26 mouse cellular contexts compared by ENCODE assay signal in the genomic region with DNA sequence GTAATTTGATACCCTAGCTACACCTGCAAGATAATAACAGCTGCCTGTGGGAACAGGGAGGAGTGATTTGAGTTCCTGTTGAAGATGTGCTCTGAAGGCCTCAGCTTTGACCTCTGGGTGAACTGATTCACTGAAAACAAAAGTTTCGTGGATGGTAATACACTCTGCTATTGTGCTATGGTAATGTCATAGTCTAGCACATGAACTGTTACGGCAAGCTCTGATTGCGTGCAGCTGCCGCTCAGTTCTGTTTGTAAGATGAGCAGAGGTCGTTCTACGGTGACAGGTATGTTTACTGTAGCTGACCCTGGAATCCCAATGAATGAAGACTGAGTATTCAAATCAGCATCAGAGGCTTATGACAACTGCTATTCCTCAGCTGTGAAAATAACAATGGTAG.
DNase-seq lines count a peak whose midpoint lies in the region; ATAC-seq and TF ChIP-seq lines count a peak whose summit lies in the region.
"Had no signal": no experiment of that assay in that cellular context is flagged by ENCODE, and none has a peak within 500 bp of the region (broad histone marks: within the 10 kb centered on the region; RNA-seq: fewer than 3 reads in every experiment).

No protein-coding gene starts in this region.

- peak; percentile 33; the same call in 1 of the 2 replicates for ATAC-seq in hindbrain, embryonic 11.5 days (ENCODE audit: low FRiP score)
- ATAC-seq in hindbrain, postnatal 0 days: no peak
- peak; percentile 71 for ATAC-seq in liver, postnatal 0 days
- no peak for ATAC-seq in liver, embryonic 12.5 days
- 0 out of 2 replicates have a peak, but pooled peaks have one; percentile 29 for ATAC-seq in forebrain, embryonic 15.5 days (replicated peaks)
- ATAC-seq: hindbrain, embryonic 16.5 days; lung, postnatal 0 days; midbrain, embryonic 15.5 days had no signal

- no peak for TF ChIP-seq CTCF in hindbrain, postnatal 0 days (IDR thresholded peaks at IDR 0.05; ENCODE audit: low read depth)
- TF ChIP-seq CTCF in liver, postnatal 0 days (IDR thresholded peaks at IDR 0.05; ENCODE audit: low read depth): no peak

- H3K9me3 ChIP-seq in hindbrain, embryonic 11.5 days (ENCODE audit: control insufficient read depth, low read length): peaks cover under 1% of the 10 kb centered on the region; the same call in 1 of the 2 replicates
- no peaks in the 10 kb centered on the region for H3K9me3 ChIP-seq in hindbrain, postnatal 0 days (ENCODE audit: low read length)
- 0 out of 2 replicates have a peak, but pooled peaks cover under 1% of the 10 kb centered on the region for H3K9me3 ChIP-seq in liver, postnatal 0 days (ENCODE audit: low read length)
- no peaks in the 10 kb centered on the region for H3K9me3 ChIP-seq in liver, embryonic 12.5 days (replicated peaks)
- H3K9me3 ChIP-seq in forebrain, embryonic 15.5 days: 0 out of 2 replicates have a peak, but pooled peaks cover under 1% of the 10 kb centered on the region
- H3K9me3 ChIP-seq: midbrain, embryonic 15.5 days; neural tube, embryonic 15.5 days had no signal

- no peak overlapping the region for H3K4me3 ChIP-seq in hindbrain, embryonic 11.5 days (ENCODE audit: low read depth, low read length)
- no peak overlapping the region for H3K4me3 ChIP-seq in hindbrain, postnatal 0 days (ENCODE audit: low read length)
- H3K4me3 ChIP-seq in liver, postnatal 0 days (ENCODE audit: low read depth, low read length): no peak overlapping the region
- no peak overlapping the region for H3K4me3 ChIP-seq in liver, embryonic 12.5 days
- H3K4me3 ChIP-seq in forebrain, embryonic 15.5 days: no peak overlapping the region
- H3K4me3 ChIP-seq: left cerebral cortex, adult 2 months; limb, embryonic 10.5 days; midbrain, embryonic 15.5 days; neural tube, embryonic 15.5 days had no signal

- H3K9ac ChIP-seq in hindbrain, embryonic 11.5 days (ENCODE audit: low read depth, low read length): no peak overlapping the region
- H3K9ac ChIP-seq in hindbrain, postnatal 0 days (replicated peaks; ENCODE audit: low read length): no peak overlapping the region
- H3K9ac ChIP-seq in liver, postnatal 0 days (replicated peaks): no peak overlapping the region
- no peak overlapping the region for H3K9ac ChIP-seq in liver, embryonic 12.5 days
- no peak overlapping the region for H3K9ac ChIP-seq in forebrain, embryonic 15.5 days (replicated peaks)
- H3K9ac ChIP-seq: liver, embryonic 14.5 days; midbrain, embryonic 15.5 days; neural tube, embryonic 15.5 days had no signal

- H3K36me3 ChIP-seq in hindbrain, embryonic 11.5 days (ENCODE audit: control insufficient read depth, insufficient read depth, low read length): peaks cover 3% of the 10 kb centered on the region
- peaks cover 23% of the 10 kb centered on the region for H3K36me3 ChIP-seq in hindbrain, postnatal 0 days (ENCODE audit: insufficient read depth, low read length)
- peaks cover 22% of the 10 kb centered on the region for H3K36me3 ChIP-seq in liver, postnatal 0 days (replicated peaks; ENCODE audit: insufficient read depth, low read length)
- H3K36me3 ChIP-seq in liver, embryonic 12.5 days: peaks cover 47% of the 10 kb centered on the region
- peaks cover 19% of the 10 kb centered on the region for H3K36me3 ChIP-seq in forebrain, embryonic 15.5 days

- H3K27ac ChIP-seq in hindbrain, embryonic 11.5 days (ENCODE audit: low read depth, low read length): no peak overlapping the region
- H3K27ac ChIP-seq in hindbrain, postnatal 0 days: no peak overlapping the region
- no peak overlapping the region for H3K27ac ChIP-seq in liver, postnatal 0 days (ENCODE audit: low read depth)
- H3K27ac ChIP-seq in liver, embryonic 12.5 days: no peak overlapping the region
- 0 out of 2 replicates have a peak overlapping the region, but pooled peaks have one; percentile 21 for H3K27ac ChIP-seq in forebrain, embryonic 15.5 days (replicated peaks)
- H3K27ac ChIP-seq: left cerebral cortex, adult 2 months; limb, embryonic 10.5 days; liver, embryonic 14.5 days; midbrain, embryonic 15.5 days; neural tube, embryonic 15.5 days had no signal

- H3K4me2 ChIP-seq in hindbrain, embryonic 11.5 days (replicated peaks; ENCODE audit: low read depth, low read length): no peak overlapping the region
- H3K4me2 ChIP-seq in hindbrain, postnatal 0 days (ENCODE audit: low read depth, low read length): no peak overlapping the region
- no peak overlapping the region for H3K4me2 ChIP-seq in liver, postnatal 0 days (ENCODE audit: low read depth, low read length)
- H3K4me2 ChIP-seq in liver, embryonic 12.5 days: no peak overlapping the region
- no peak overlapping the region for H3K4me2 ChIP-seq in forebrain, embryonic 15.5 days (replicated peaks)
- H3K4me2 ChIP-seq: heart, embryonic 11.5 days; midbrain, embryonic 15.5 days; neural tube, embryonic 15.5 days had no signal

- TF ChIP-seq EP300 in liver, postnatal 0 days (IDR thresholded peaks at IDR 0.05; ENCODE audit: low read depth): no peak

- H3K4me1 ChIP-seq in hindbrain, embryonic 11.5 days (replicated peaks; ENCODE audit: control insufficient read depth, insufficient read depth, low read length): no peaks in the 10 kb centered on the region
- H3K4me1 ChIP-seq in hindbrain, postnatal 0 days (ENCODE audit: insufficient read depth, low read length): no peaks in the 10 kb centered on the region
- no peaks in the 10 kb centered on the region for H3K4me1 ChIP-seq in liver, postnatal 0 days (ENCODE audit: insufficient read depth)
- H3K4me1 ChIP-seq in liver, embryonic 12.5 days: 0 out of 2 replicates have a peak, but pooled peaks cover 3% of the 10 kb centered on the region
- peaks cover 3% of the 10 kb centered on the region; the same call in 1 of the 2 replicates for H3K4me1 ChIP-seq in forebrain, embryonic 15.5 days
- H3K4me1 ChIP-seq: limb, embryonic 10.5 days; neural tube, embryonic 15.5 days had no signal

- WGBS in hindbrain, embryonic 11.5 days: 65% methylated on average over 6 of the region's 6 CpGs
- 71% methylated on average over 6 of the region's 6 CpGs for WGBS in hindbrain, postnatal 0 days
- WGBS in liver, postnatal 0 days (ENCODE audit: insufficient replicate concordance): 70% methylated on average over 6 of the region's 6 CpGs
- WGBS in liver, embryonic 12.5 days (ENCODE audit: insufficient replicate concordance): 75% methylated on average over 6 of the region's 6 CpGs
- 62% methylated on average over 6 of the region's 6 CpGs for WGBS in forebrain, embryonic 15.5 days

- no peaks in the 10 kb centered on the region for H3K27me3 ChIP-seq in hindbrain, embryonic 11.5 days (ENCODE audit: control insufficient read depth, insufficient read depth, low read length)
- H3K27me3 ChIP-seq in hindbrain, postnatal 0 days (ENCODE audit: insufficient read depth, low read length): no peaks in the 10 kb centered on the region
- H3K27me3 ChIP-seq in liver, postnatal 0 days (ENCODE audit: insufficient read depth, low read length): no peaks in the 10 kb centered on the region
- no peaks in the 10 kb centered on the region for H3K27me3 ChIP-seq in liver, embryonic 12.5 days (replicated peaks)
- H3K27me3 ChIP-seq in forebrain, embryonic 15.5 days: no peaks in the 10 kb centered on the region
- H3K27me3 ChIP-seq: CH12.LX; midbrain, embryonic 15.5 days; neural tube, embryonic 15.5 days had no signal

- no peak for DNase-seq in hindbrain, embryonic 11.5 days (ENCODE audit: low spot score)
- DNase-seq in hindbrain, postnatal 0 days (ENCODE audit: low spot score): no peak
- no peak for DNase-seq in liver, postnatal 0 days
- peak; percentile 60 for DNase-seq in ZHBTc4 (ENCODE audit: low read depth, low spot score)
- DNase-seq in adrenal gland, adult 8-10 months: no peak
- DNase-seq in embryo, embryonic 9.5 days (ENCODE audit: extremely low spot score): no peak
- DNase-seq: adrenal gland, adult 2 months; cerebellum, adult 11 months; cerebellum, postnatal 10 days; heart, postnatal 10 days; kidney, adult 11 months; kidney, postnatal 14 days; layer of hippocampus, adult 9-11 months; right cerebral cortex, postnatal 25 days; thymus, adult 2 months had no signal

Comparison
In these comparisons a context has a peak if more than half of its experiments do, and no peak if none do; other contexts are left out.
1. ATAC-seq: peak in hindbrain, embryonic 11.5 days (single experiment), liver, postnatal 0 days (single experiment) and forebrain, embryonic 15.5 days (single experiment); none in hindbrain, postnatal 0 days (single experiment) and liver, embryonic 12.5 days (single experiment).